Mouse (Mus musculus) CH12.LX (cell line): ENCODE data around the gene Vav2. TPM values are rescaled to one million over a fixed set of nuclear protein-coding genes. Genes with fewer than 3 reads are reported as not detected.
A peak's percentile ranks its signal among the peaks of the same experiment; 100 is the strongest.

Experiments
- DNase-seq: peaks from one replicate; pipeline ENCODE4 v3.0.0-alpha.2; 2013; ENCODE audit errors: extremely low read depth
- H3K27ac ChIP-seq: 2 replicates; pipeline ENCODE4 v1.5.1; 2012; ENCODE audit warnings: low read depth, mild to moderate bottlenecking, control low read depth, moderate library complexity; ENCODE audit not compliant: insufficient read depth
- H3K27me3 ChIP-seq: replicated peaks from 2 replicates; pipeline ENCODE3; 2012; ENCODE audit warnings: inconsistent platforms
- H3K36me3 ChIP-seq, 2 experiments: replicated peaks in 1 of 2; 2 replicates each; pipeline versions ENCODE3 to v1.6.1; 2012; ENCODE audit warnings: inconsistent platforms in 1 of 2, low read length in 1 of 2, mild to moderate bottlenecking in 1 of 2, mixed read lengths in 1 of 2, moderate library complexity in 1 of 2; ENCODE audit not compliant: control insufficient read depth in 1 of 2, insufficient read depth in 1 of 2
- H3K4me1 ChIP-seq, 2 experiments: 2 replicates each; pipeline ENCODE4 v1.6.1; 2012; ENCODE audit warnings: inconsistent platforms in 1 of 2, moderate library complexity in 1 of 2; ENCODE audit not compliant: insufficient read depth in 2 of 2, control insufficient read depth in 1 of 2
- H3K4me2 ChIP-seq: 2 replicates; pipeline ENCODE4 v1.6.1; 2012; ENCODE audit warnings: low read depth, mild to moderate bottlenecking, control low read depth; ENCODE audit not compliant: poor library complexity, insufficient read depth, severe bottlenecking
- H3K4me3 ChIP-seq, 3 experiments: fragments of 150-350 bp in 1 of 3; sonication (generic) in 1 of 3; replicated peaks in 1 of 3; 2 replicates each; pipeline versions ENCODE3 to v1.5.1; 2011 to 2012; ENCODE audit warnings: low read depth in 2 of 3, low read length in 2 of 3, mild to moderate bottlenecking in 2 of 3, moderate library complexity in 2 of 3, control low read depth in 1 of 3, improper control_type of control experiment in 1 of 3, inconsistent platforms in 1 of 3, mixed read lengths in 1 of 3; ENCODE audit not compliant: poor library complexity in 1 of 3
- H3K79me2 ChIP-seq: replicated peaks from 2 replicates; pipeline ENCODE4 v1.6.1; 2012; ENCODE audit warnings: mild to moderate bottlenecking, moderate library complexity; ENCODE audit not compliant: control insufficient read depth, poor library complexity, insufficient read depth, severe bottlenecking; ENCODE audit errors: extremely low read depth
- H3K9ac ChIP-seq: 2 replicates; pipeline ENCODE4 v1.6.1; 2012; ENCODE audit warnings: low read depth, mild to moderate bottlenecking, control low read depth, moderate library complexity; ENCODE audit not compliant: insufficient read depth
- H3K9me3 ChIP-seq: replicated peaks from 2 replicates; pipeline ENCODE3; 2012; ENCODE audit warnings: low read length, inconsistent platforms, mixed read lengths
- BHLHE40 ChIP-seq: IDR thresholded peaks from 2 replicates; pipeline ENCODE4 v1.6.1; 2011; ENCODE audit warnings: mild to moderate bottlenecking, low read depth, low read length, improper control_type of control experiment
- CHD2 ChIP-seq: IDR thresholded peaks from 2 replicates; pipeline ENCODE4 v1.6.1; 2011; ENCODE audit warnings: low read length, improper control_type of control experiment
- CTCF ChIP-seq, 2 experiments: IDR thresholded peaks in 1 of 2; conservative IDR thresholded peaks in 1 of 2; 2 replicates each; pipeline ENCODE4 v1.5.1; 2011 to 2012; ENCODE audit warnings: low read depth in 2 of 2, low read length in 2 of 2, improper control_type of control experiment in 1 of 2, inconsistent platforms in 1 of 2, mild to moderate bottlenecking in 1 of 2, moderate library complexity in 1 of 2
- E2F4 ChIP-seq: IDR thresholded peaks from 2 replicates; pipeline ENCODE4 v1.6.1; 2011; ENCODE audit warnings: low read depth, low read length, improper control_type of control experiment; ENCODE audit not compliant: insufficient replicate concordance
- ELF1 ChIP-seq: IDR thresholded peaks from 2 replicates; pipeline ENCODE4 v1.6.1; 2014; ENCODE audit warnings: low read depth, mild to moderate bottlenecking, inconsistent platforms, low read length, improper control_type of control experiment
- EP300 ChIP-seq: IDR thresholded peaks from 2 replicates; pipeline ENCODE4 v1.6.1; 2011; ENCODE audit warnings: low read length, improper control_type of control experiment
- ETS1 ChIP-seq: conservative IDR thresholded peaks from 2 replicates; pipeline ENCODE4 v1.6.1; 2012; ENCODE audit warnings: low read depth, mild to moderate bottlenecking, inconsistent platforms, low read length, improper control_type of control experiment, moderate library complexity
- GABPA ChIP-seq: IDR thresholded peaks from 2 replicates; pipeline ENCODE4 v1.6.1; 2012; ENCODE audit warnings: low read depth, low read length, improper control_type of control experiment, inconsistent platforms; ENCODE audit not compliant: insufficient replicate concordance
- HCFC1 ChIP-seq: IDR thresholded peaks from 2 replicates; pipeline ENCODE4 v1.6.1; 2012; ENCODE audit warnings: low read depth, mild to moderate bottlenecking, inconsistent platforms, low read length, improper control_type of control experiment
- JUN ChIP-seq: IDR thresholded peaks from 2 replicates; pipeline ENCODE4 v1.6.1; 2011; ENCODE audit warnings: low read depth, mild to moderate bottlenecking, low read length, improper control_type of control experiment, moderate library complexity; ENCODE audit not compliant: insufficient read depth
- MAX ChIP-seq: IDR thresholded peaks from 2 replicates; pipeline ENCODE4 v1.6.1; 2011; ENCODE audit warnings: low read length, improper control_type of control experiment
- MEF2A ChIP-seq: IDR thresholded peaks from 2 replicates; pipeline ENCODE4 v1.6.1; 2014; ENCODE audit warnings: low read depth, mild to moderate bottlenecking, inconsistent platforms, low read length, improper control_type of control experiment, borderline replicate concordance
- MXI1 ChIP-seq: IDR thresholded peaks from 2 replicates; pipeline ENCODE4 v1.6.1; 2011; ENCODE audit warnings: mild to moderate bottlenecking, low read depth, low read length, improper control_type of control experiment
- MYC ChIP-seq: IDR thresholded peaks from 2 replicates; pipeline ENCODE4 v1.6.1; 2011; ENCODE audit warnings: low read depth, mild to moderate bottlenecking, improper control_type of control experiment, low read length
- NELFE ChIP-seq: IDR thresholded peaks from 2 replicates; pipeline ENCODE4 v1.6.1; 2011; ENCODE audit warnings: low read depth, low read length, improper control_type of control experiment
- NRF1 ChIP-seq: IDR thresholded peaks from 2 replicates; pipeline ENCODE4 v1.6.1; 2014; ENCODE audit warnings: low read depth, mild to moderate bottlenecking, inconsistent platforms, low read length, improper control_type of control experiment, moderate library complexity
- RAD21 ChIP-seq: IDR thresholded peaks from 2 replicates; pipeline ENCODE4 v1.6.1; 2011; ENCODE audit warnings: low read depth, mild to moderate bottlenecking, low read length, improper control_type of control experiment, moderate library complexity
- RCOR1 ChIP-seq: conservative IDR thresholded peaks from 2 replicates; pipeline ENCODE4 v1.6.1; 2012; ENCODE audit warnings: low read depth, mild to moderate bottlenecking, inconsistent platforms, low read length, improper control_type of control experiment
- SIN3A ChIP-seq: IDR thresholded peaks from 2 replicates; pipeline ENCODE4 v1.6.1; 2012; ENCODE audit warnings: low read length, improper control_type of control experiment, inconsistent platforms
- SMC3 ChIP-seq: IDR thresholded peaks from 2 replicates; pipeline ENCODE4 v1.6.1; 2011; ENCODE audit warnings: low read depth, low read length, improper control_type of control experiment
- UBTF ChIP-seq: IDR thresholded peaks from 2 replicates; pipeline ENCODE4 v1.6.1; 2012; ENCODE audit warnings: low read depth, mild to moderate bottlenecking, inconsistent platforms, low read length, improper control_type of control experiment, moderate library complexity
- USF1 ChIP-seq: IDR thresholded peaks from 2 replicates; pipeline ENCODE4 v1.6.1; 2014; ENCODE audit warnings: low read depth, mild to moderate bottlenecking, inconsistent platforms, low read length, improper control_type of control experiment
- USF2 ChIP-seq: conservative IDR thresholded peaks from 2 replicates; pipeline ENCODE4 v1.6.1; 2011; ENCODE audit warnings: low read depth, low read length, improper control_type of control experiment
- ZKSCAN1 ChIP-seq: IDR thresholded peaks from 2 replicates; pipeline ENCODE4 v1.6.1; 2012; ENCODE audit warnings: low read depth, inconsistent platforms, low read length, improper control_type of control experiment, borderline replicate concordance
- ZNF384 ChIP-seq: IDR thresholded peaks from 2 replicates; pipeline ENCODE4 v1.6.1; 2012; ENCODE audit warnings: low read depth, low read length, improper control_type of control experiment, inconsistent platforms
- dilution Hi-C: fragments of 300-500 bp; cut with MboI; formaldehyde crosslinking; loops from 2 replicates; pipeline ENCODE4 v1.14.3; 2020; ENCODE audit warnings: low sequenced_read_pairs; ENCODE audit not compliant: extremely low pct_unique_long_range_greater_than_20kb, extremely low pct_ligation_motif_present
- in situ Hi-C: fragments of 300-500 bp; cut with MboI; formaldehyde crosslinking; loops from 3 replicates; pipeline ENCODE4 v1.14.3; 2019; ENCODE audit warnings: low sequenced_read_pairs, low pct_ligation_motif_present, low pct_unique_long_range_greater_than_20kb, mixed read lengths
- polyA plus RNA-seq: library from polyadenylated mRNA; unstranded; fragments of >175 nt; gene quantifications from 2 replicates; pipeline ENCODE4 v1.2.1, GENCODE M21; 2012; ENCODE audit warnings: low read depth; ENCODE audit not compliant: insufficient read length
- total RNA-seq, 2 experiments: library from RNA; depleted of rRNA; stranded (reverse); fragments of 300-350 nt in 1 of 2; fragments of >200 nt in 1 of 2; gene quantifications; 2 replicates each; pipeline ENCODE4 v1.2.3; 2012 to 2014

The Vav2 gene
- total and polyA plus RNA-seq, 3 experiments, result 31.5 to 46.8 (median 46.6) TPM

DNA sequence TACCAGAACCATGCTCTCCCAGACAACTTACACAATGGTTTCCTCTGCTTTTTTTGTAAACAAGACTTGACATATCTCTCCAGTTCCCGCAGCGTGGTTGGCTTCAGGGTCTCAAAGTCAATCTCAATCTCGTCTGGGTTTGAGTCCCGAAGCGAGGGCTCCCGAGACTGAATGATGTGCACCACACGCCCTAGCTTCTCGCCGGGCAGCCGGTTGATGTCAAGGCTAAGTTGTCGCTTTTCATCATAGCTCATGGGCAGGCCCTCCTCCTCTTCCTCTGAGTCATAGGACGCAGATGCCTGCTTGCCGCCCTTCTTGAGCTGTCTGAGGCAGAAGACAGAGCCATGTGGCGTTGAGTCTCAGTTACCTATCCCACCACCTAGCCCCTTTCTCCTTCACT lies 23.4 kb upstream of the Vav2 start:
- no peaks in the 10 kb centered on the region for H3K4me1 ChIP-seq
- H3K4me2 ChIP-seq, result no peak overlapping the region
- no peak overlapping the region for H3K27ac ChIP-seq
- H3K4me3 ChIP-seq, result no peak overlapping the region
- H3K36me3 ChIP-seq, result peaks cover 53 to 86% of the 10 kb centered on the region in 2 experiments
- in situ Hi-C loops, result no loop called here
- no peaks in the 10 kb centered on the region for H3K79me2 ChIP-seq
- no peaks in the 10 kb centered on the region for H3K27me3 ChIP-seq
- no peak overlapping the region for H3K9ac ChIP-seq
- DNase-seq, result no peak
- TF ChIP-seq SIN3A, result no peak
- no peak for TF ChIP-seq USF1
- TF ChIP-seq USF2, result no peak
- TF ChIP-seq SMC3, result no peak
- no peak for TF ChIP-seq ZKSCAN1
- no peak for TF ChIP-seq NELFE
- no peak for TF ChIP-seq GABPA
- no peak for TF ChIP-seq NRF1
- H3K9me3 ChIP-seq, result no peaks in the 10 kb centered on the region
- dilution Hi-C loops, result no loop called here

DNA sequence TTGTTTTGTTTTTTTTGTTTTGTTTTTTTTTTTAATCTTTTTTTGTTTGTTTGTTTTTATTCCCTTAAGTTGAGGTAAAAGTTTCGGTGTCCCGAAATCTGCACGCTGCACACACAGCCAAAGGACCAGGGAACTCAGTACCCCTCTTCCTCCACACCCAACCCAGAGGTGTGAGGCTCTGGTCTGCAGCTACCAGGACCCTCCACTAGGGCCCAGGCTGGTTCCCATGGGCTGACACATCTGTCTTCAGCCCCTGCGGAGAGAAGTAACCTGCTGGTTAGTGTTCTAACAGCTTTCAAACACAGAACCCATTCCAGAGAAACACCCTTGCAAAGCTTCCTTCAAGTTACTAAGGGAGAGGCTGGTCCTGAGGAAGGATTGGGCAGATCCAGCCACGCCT lies 20.9 kb upstream of the Vav2 start:
- Histone ChIP-seq H3K9me3 (no peaks in the 10 kb centered on the region), H3K27me3 (no peaks in the 10 kb centered on the region), H3K4me1 (peaks cover 2 to 7% of the 10 kb centered on the region in 2 experiments; a peak in 1 of 4 replicates), H3K79me2 (no peaks in the 10 kb centered on the region), H3K36me3 (peaks cover 40 to 74% of the 10 kb centered on the region in 2 experiments), H3K4me3 (no peak overlapping the region), H3K9ac (no peak overlapping the region), H3K4me2 (no peak overlapping the region), H3K27ac (no peak overlapping the region)
- dilution Hi-C loops (no loop called here), in situ Hi-C loops (loop anchor here (25.0 kb wide), 1 partner anchor 360 kb away; the partner anchor contains the start of gene Adamtsl2)
- TF ChIP-seq CHD2 (no peak), CTCF (conservative IDR thresholded peaks at IDR 0.05 in 1 of 2, IDR thresholded peaks at IDR 0.05 in 1 of 2; ENCODE audit: low read depth in 2 of 2, low read length in 2 of 2) (0 out of 4 replicates have a peak, but pooled peaks of 1 of the 2 experiments have one; percentile 27), HCFC1 (no peak), EP300 (no peak)
- DNase-seq, result no peak

DNA sequence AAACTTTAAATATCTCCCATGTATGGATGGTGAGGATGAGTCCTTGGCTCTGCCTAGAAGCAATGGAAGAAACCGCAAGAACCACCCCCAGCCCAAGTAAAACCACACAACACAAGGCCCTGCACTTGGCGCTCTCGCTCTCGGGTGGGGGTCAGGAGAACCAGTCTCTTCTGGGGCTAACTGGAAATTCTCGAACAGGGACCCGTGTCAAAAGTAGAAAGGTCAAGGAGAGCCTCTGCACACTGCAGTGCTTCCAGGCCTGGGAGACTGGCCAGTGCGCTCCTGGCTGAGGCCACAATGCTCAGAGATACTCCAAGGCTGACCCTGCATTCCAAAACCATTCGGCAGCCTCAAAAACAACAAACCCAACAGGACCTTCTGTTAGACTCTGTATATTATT lies 20.0 kb upstream of the Vav2 start:
- TF ChIP-seq ETS1, result no peak
- TF ChIP-seq UBTF, result no peak
- no peak for TF ChIP-seq ZKSCAN1
- no peak for TF ChIP-seq RCOR1
- no peak for TF ChIP-seq MYC
- TF ChIP-seq JUN, result no peak
- no peak for TF ChIP-seq ZNF384
- TF ChIP-seq MXI1, result no peak
- TF ChIP-seq GABPA, result no peak
- no peak for TF ChIP-seq RAD21
- no peak for TF ChIP-seq MEF2A
- TF ChIP-seq BHLHE40, result no peak
- TF ChIP-seq MAX, result no peak
- TF ChIP-seq CTCF (conservative IDR thresholded peaks at IDR 0.05 in 1 of 2, IDR thresholded peaks at IDR 0.05 in 1 of 2; ENCODE audit: low read depth in 2 of 2, low read length in 2 of 2), result no peak
- no peak for TF ChIP-seq EP300
- TF ChIP-seq ELF1, result no peak
- no peak for TF ChIP-seq E2F4
- no peak overlapping the region for H3K4me3 ChIP-seq
- H3K4me2 ChIP-seq, result no peak overlapping the region
- no peak overlapping the region for H3K27ac ChIP-seq
- in situ Hi-C loops (loop anchor here (25.0 kb wide), 1 partner anchor 360 kb away; the partner anchor contains the start of gene Adamtsl2), dilution Hi-C loops (no loop called here)
- no peaks in the 10 kb centered on the region for H3K9me3 ChIP-seq
- no peak for DNase-seq
- peaks cover 5 to 10% of the 10 kb centered on the region in 2 experiments; a peak in 2 of 4 replicates for H3K4me1 ChIP-seq
- H3K9ac ChIP-seq, result no peak overlapping the region
- peaks cover 32 to 66% of the 10 kb centered on the region in 2 experiments for H3K36me3 ChIP-seq
- no peaks in the 10 kb centered on the region for H3K79me2 ChIP-seq
- no peaks in the 10 kb centered on the region for H3K27me3 ChIP-seq
